Mouse (Mus musculus): ENCODE measurements around the gene Tlk1. TPM values are rescaled to one million over a fixed set of nuclear protein-coding genes. Genes with fewer than 3 reads are reported as not detected.
A peak's percentile ranks its signal among the peaks of the same experiment; 100 is the strongest.

Gene Tlk1
- total and polyA plus RNA-seq, 3 experiments: 13.1 to 37.6 (median 17.4) TPM

DNA sequence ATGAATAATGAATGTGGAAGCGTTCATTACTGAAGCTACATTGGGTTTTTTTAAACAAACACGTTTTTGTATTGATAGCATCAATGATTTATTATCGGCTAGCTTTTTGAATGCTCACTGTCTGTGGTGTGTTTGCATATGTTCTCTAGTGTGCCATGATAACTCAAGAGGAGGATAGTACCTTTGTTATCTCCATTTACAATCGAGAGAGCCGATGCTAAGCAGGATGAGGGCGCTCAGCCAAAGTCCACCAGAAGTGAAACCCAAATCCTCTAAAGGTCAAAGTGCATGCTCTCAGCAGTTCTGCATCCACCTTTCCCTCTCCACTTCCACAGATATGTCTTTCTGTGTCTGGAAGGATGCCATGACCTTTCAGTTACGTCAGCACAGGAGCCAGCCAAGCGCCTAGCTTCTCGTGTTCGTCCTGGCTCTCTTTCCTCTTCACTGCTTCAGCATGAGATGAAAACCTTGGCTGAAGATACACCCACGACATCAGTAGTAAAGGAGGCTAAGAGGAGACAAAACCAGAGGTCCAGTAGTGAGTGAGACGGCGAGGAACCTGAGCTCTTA lies 16.6 kb upstream of the Tlk1 start:
- peaks cover 3 to 14% of the 10 kb centered on the region in 2 experiments; a peak in 3 of 4 replicates for H3K4me1 ChIP-seq (ENCODE audit: control insufficient read depth in 1 of 2, insufficient read depth in 2 of 2)
- H3K79me2 ChIP-seq (replicated peaks; ENCODE audit: control insufficient read depth, extremely low read depth, insufficient read depth, poor library complexity, severe bottlenecking): no peaks in the 10 kb centered on the region
- no peak overlapping the region; the same call in 1 of the 2 replicates for H3K4me2 ChIP-seq (ENCODE audit: insufficient read depth, low read depth, poor library complexity, severe bottlenecking)
- no peak for TF ChIP-seq MAZ (IDR thresholded peaks at IDR 0.05; ENCODE audit: low read depth, low read length)
- no peak for TF ChIP-seq NRF1 (IDR thresholded peaks at IDR 0.05; ENCODE audit: low read depth, low read length)
- no peak for TF ChIP-seq SMC3 (IDR thresholded peaks at IDR 0.05; ENCODE audit: low read depth, low read length)
- TF ChIP-seq ZNF384 (IDR thresholded peaks at IDR 0.05; ENCODE audit: low read depth, low read length): no peak
- no peak for TF ChIP-seq CHD2 (IDR thresholded peaks at IDR 0.05; ENCODE audit: low read length)
- TF ChIP-seq JUN (IDR thresholded peaks at IDR 0.05; ENCODE audit: insufficient read depth, low read depth, low read length): no peak
- no peak for TF ChIP-seq E2F4 (IDR thresholded peaks at IDR 0.05; ENCODE audit: insufficient replicate concordance, low read depth, low read length)
- no peak for TF ChIP-seq PAX5 (IDR thresholded peaks at IDR 0.05; ENCODE audit: low read length)
- no peak for TF ChIP-seq JUND (conservative IDR thresholded peaks at IDR 0.05; ENCODE audit: low read depth, low read length)
- TF ChIP-seq HCFC1 (IDR thresholded peaks at IDR 0.05; ENCODE audit: low read depth, low read length): no peak
- TF ChIP-seq TCF12 (IDR thresholded peaks at IDR 0.05; ENCODE audit: low read depth, low read length): no peak
- no peak overlapping the region for H3K4me3 ChIP-seq (replicated peaks in 1 of 3; ENCODE audit: low read depth in 2 of 3, low read length in 2 of 3, poor library complexity in 1 of 3)
- dilution Hi-C loops (cut with MboI; ENCODE audit: extremely low pct_ligation_motif_present, extremely low pct_unique_long_range_greater_than_20kb, low sequenced_read_pairs): no loop called here
- no peak overlapping the region for H3K27ac ChIP-seq (ENCODE audit: insufficient read depth, low read depth)
- in situ Hi-C loops (cut with MboI; ENCODE audit: low pct_ligation_motif_present, low pct_unique_long_range_greater_than_20kb, low sequenced_read_pairs): no loop called here
- H3K9ac ChIP-seq (ENCODE audit: insufficient read depth, low read depth): no peak overlapping the region
- no peaks in the 10 kb centered on the region for H3K36me3 ChIP-seq (replicated peaks in 1 of 2; ENCODE audit: control insufficient read depth in 1 of 2, insufficient read depth in 1 of 2, low read length in 1 of 2)
- H3K27me3 ChIP-seq (replicated peaks): no peaks in the 10 kb centered on the region
- no peak for DNase-seq (ENCODE audit: extremely low read depth)
- no peaks in the 10 kb centered on the region for H3K9me3 ChIP-seq (replicated peaks; ENCODE audit: low read length)

DNA sequence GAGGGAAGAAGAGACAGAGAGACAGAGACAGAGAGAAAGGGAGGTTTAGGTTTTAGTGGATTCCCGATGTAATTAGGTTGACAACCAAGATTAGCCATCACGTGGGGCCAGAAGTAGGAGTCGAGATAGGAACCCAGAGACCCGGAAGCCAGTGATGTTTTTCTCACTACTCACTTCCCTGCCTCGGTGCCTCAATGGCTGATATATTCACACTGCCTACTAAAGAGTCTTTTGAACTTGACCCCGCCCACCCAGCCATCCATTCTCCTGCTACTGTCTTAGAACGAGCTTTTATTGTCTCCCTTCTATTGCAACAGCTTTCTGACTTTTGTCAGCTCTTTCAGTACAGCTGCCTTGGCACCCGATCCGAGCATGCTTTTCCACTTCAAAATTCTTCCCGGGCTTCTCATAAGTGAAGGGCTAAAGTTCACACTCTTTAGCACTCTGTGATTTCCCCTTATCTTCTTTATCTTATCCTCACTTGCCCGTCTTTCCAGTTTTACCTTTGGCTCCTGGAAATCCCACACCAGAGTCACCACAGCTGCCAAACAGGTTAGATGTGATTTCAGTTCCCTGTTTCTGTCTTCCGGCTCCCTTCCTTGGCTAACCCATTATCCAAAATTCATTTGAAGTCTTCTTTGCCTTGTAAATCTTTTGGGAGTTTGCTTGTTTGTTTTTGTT lies 13.1 kb upstream of the Tlk1 start:
- Histone ChIP-seq H3K9me3 (replicated peaks; ENCODE audit: low read length) (no peaks in the 10 kb centered on the region), H3K79me2 (replicated peaks; ENCODE audit: control insufficient read depth, extremely low read depth, insufficient read depth, poor library complexity, severe bottlenecking) (no peaks in the 10 kb centered on the region), H3K27ac (ENCODE audit: insufficient read depth, low read depth) (no peak overlapping the region), H3K4me3 (replicated peaks in 1 of 3; ENCODE audit: low read depth in 2 of 3, low read length in 2 of 3, poor library complexity in 1 of 3) (no peak overlapping the region), H3K4me2 (ENCODE audit: insufficient read depth, low read depth, poor library complexity, severe bottlenecking) (peak overlapping the region; percentile 74), H3K36me3 (replicated peaks in 1 of 2; ENCODE audit: control insufficient read depth in 1 of 2, insufficient read depth in 1 of 2, low read length in 1 of 2) (no peaks in the 10 kb centered on the region), H3K27me3 (replicated peaks) (no peaks in the 10 kb centered on the region), H3K4me1 (ENCODE audit: control insufficient read depth in 1 of 2, insufficient read depth in 2 of 2) (peaks cover 0 to 9% of the 10 kb centered on the region in 2 experiments; a peak in 2 of 4 replicates), H3K9ac (ENCODE audit: insufficient read depth, low read depth) (peak overlapping the region; percentile 50)
- dilution Hi-C loops (cut with MboI; ENCODE audit: extremely low pct_ligation_motif_present, extremely low pct_unique_long_range_greater_than_20kb, low sequenced_read_pairs) (no loop called here), in situ Hi-C loops (cut with MboI; ENCODE audit: low pct_ligation_motif_present, low pct_unique_long_range_greater_than_20kb, low sequenced_read_pairs) (no loop called here)
- no peak for DNase-seq (ENCODE audit: extremely low read depth)
- TF ChIP-seq E2F4 (IDR thresholded peaks at IDR 0.05; ENCODE audit: insufficient replicate concordance, low read depth, low read length) (no peak), ELF1 (IDR thresholded peaks at IDR 0.05; ENCODE audit: low read depth, low read length) (peak; percentile 67), UBTF (IDR thresholded peaks at IDR 0.05; ENCODE audit: low read depth, low read length) (no peak), NRF1 (IDR thresholded peaks at IDR 0.05; ENCODE audit: low read depth, low read length) (no peak), MAFK (IDR thresholded peaks at IDR 0.05; ENCODE audit: insufficient replicate concordance, low read length) (no peak), USF2 (conservative IDR thresholded peaks at IDR 0.05; ENCODE audit: low read depth, low read length) (peak; percentile 21; the same call in 1 of the 2 replicates), IRF4 (IDR thresholded peaks at IDR 0.05; ENCODE audit: low read depth, low read length) (no peak), MXI1 (IDR thresholded peaks at IDR 0.05; ENCODE audit: low read depth, low read length) (no peak), POLR2A (IDR thresholded peaks at IDR 0.05; ENCODE audit: low read depth, low read length) (no peak), GABPA (IDR thresholded peaks at IDR 0.05; ENCODE audit: insufficient replicate concordance, low read depth, low read length) (no peak), ZMIZ1 (IDR thresholded peaks at IDR 0.05; ENCODE audit: low read depth, low read length) (no peak), ZC3H11A (IDR thresholded peaks at IDR 0.05; ENCODE audit: low read depth, low read length) (no peak), EP300 (IDR thresholded peaks at IDR 0.05; ENCODE audit: low read length) (peak; percentile 36), USF1 (IDR thresholded peaks at IDR 0.05; ENCODE audit: low read depth, low read length) (peak; percentile 12; the same call in 1 of the 2 replicates), RAD21 (IDR thresholded peaks at IDR 0.05; ENCODE audit: low read depth, low read length) (no peak), JUND (conservative IDR thresholded peaks at IDR 0.05; ENCODE audit: low read depth, low read length) (no peak), CHD1 (IDR thresholded peaks at IDR 0.05; ENCODE audit: low read depth, low read length) (no peak)

Data from CH12.LX (cell line).